Comparison of ENCODE assay signal across 13 mouse cellular contexts in the genomic region with DNA sequence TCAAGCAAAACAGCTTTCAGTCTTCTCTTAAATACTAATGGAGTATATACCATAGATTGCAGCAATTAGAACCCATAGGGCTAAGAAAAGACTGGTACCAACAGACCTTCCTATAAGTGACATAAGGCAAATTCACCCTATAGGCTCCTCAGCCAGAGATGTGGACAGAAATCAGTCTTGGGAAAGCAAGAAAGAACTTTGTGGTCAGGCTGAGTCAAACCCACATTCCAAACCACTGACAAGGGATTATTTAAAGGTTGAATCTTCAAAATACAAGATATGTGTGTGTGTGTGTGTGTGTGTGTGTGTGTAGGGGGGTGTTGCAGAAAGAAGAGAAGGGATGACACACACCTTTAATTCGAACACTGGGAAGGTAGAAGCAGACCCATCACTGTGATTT. TPM values are rescaled to one million over a fixed set of nuclear protein-coding genes. Genes with fewer than 3 reads are reported as not detected.
DNase-seq lines count a peak whose midpoint lies in the region; ATAC-seq and TF ChIP-seq lines count a peak whose summit lies in the region.
"Had no signal": no experiment of that assay in that cellular context is flagged by ENCODE, and none has a peak within 500 bp of the region (broad histone marks: within the 10 kb centered on the region; RNA-seq: fewer than 3 reads in every experiment).

No protein-coding gene starts in this region.

- TF ChIP-seq POLR2A in myocyte (IDR thresholded peaks at IDR 0.05; ENCODE audit: insufficient read length, low read depth), result no peak

- no peaks in the 10 kb centered on the region for H3K27me3 ChIP-seq in heart, embryonic 15.5 days
- H3K27me3 ChIP-seq in lung, embryonic 16.5 days (ENCODE audit: control insufficient read depth, insufficient read depth, low read depth, low read length), result no peaks in the 10 kb centered on the region
- H3K27me3 ChIP-seq in myocyte (ENCODE audit: control insufficient read depth, insufficient read depth, insufficient read length), result no peaks in the 10 kb centered on the region
- H3K27me3 ChIP-seq: midbrain, embryonic 12.5 days had no signal

- DNase-seq in heart, adult 18-20 months, result no peak
- no peak for DNase-seq in lung, postnatal 10 days
- DNase-seq in adrenal gland, postnatal 14 days, result peak; percentile 30
- DNase-seq in adipocyte (ENCODE audit: low spot score), result no peak
- DNase-seq: cerebellum, postnatal 25 days; gastrocnemius, postnatal 25 days had no signal

- ATAC-seq in heart, embryonic 15.5 days (replicated peaks; ENCODE audit: insufficient number of reproducible peaks, insufficient read depth, low FRiP score, low read depth), result no peak
- ATAC-seq in lung, embryonic 16.5 days (ENCODE audit: low read depth), result no peak

- peak overlapping the region; percentile 72 for H3K27ac ChIP-seq in heart, embryonic 15.5 days
- H3K27ac ChIP-seq in lung, embryonic 16.5 days (ENCODE audit: low read length), result 0 out of 2 replicates have a peak overlapping the region, but pooled peaks have one; percentile 14
- H3K27ac ChIP-seq: liver, embryonic 14.5 days; midbrain, embryonic 12.5 days had no signal

- H3K9ac ChIP-seq in heart, embryonic 15.5 days, result no peak overlapping the region
- no peak overlapping the region for H3K9ac ChIP-seq in lung, embryonic 16.5 days (ENCODE audit: low read length)
- H3K9ac ChIP-seq: midbrain, embryonic 12.5 days had no signal

- peaks cover 89% of the 10 kb centered on the region for H3K79me2 ChIP-seq in myocyte (ENCODE audit: control insufficient read depth, insufficient read depth)

- no peaks in the 10 kb centered on the region for H3K9me3 ChIP-seq in heart, embryonic 15.5 days (replicated peaks)
- no peaks in the 10 kb centered on the region for H3K9me3 ChIP-seq in lung, embryonic 16.5 days (ENCODE audit: control insufficient read depth, low read length)
- H3K9me3 ChIP-seq: G1E; midbrain, embryonic 12.5 days had no signal

- H3K4me1 ChIP-seq in heart, embryonic 15.5 days (replicated peaks), result peaks cover 22% of the 10 kb centered on the region
- H3K4me1 ChIP-seq in lung, embryonic 16.5 days (replicated peaks; ENCODE audit: control insufficient read depth, insufficient read depth, low read length), result peaks cover 13% of the 10 kb centered on the region

- H3K4me2 ChIP-seq in heart, embryonic 15.5 days, result 0 out of 2 replicates have a peak overlapping the region, but pooled peaks have one; percentile 21
- no peak overlapping the region for H3K4me2 ChIP-seq in lung, embryonic 16.5 days (ENCODE audit: low read depth, low read length)
- peak overlapping the region; percentile 79 for H3K4me2 ChIP-seq in myocyte (ENCODE audit: low read depth)
- H3K4me2 ChIP-seq: midbrain, embryonic 12.5 days had no signal

- H3ac ChIP-seq in myocyte (ENCODE audit: control insufficient read depth, insufficient read length), result no peak overlapping the region

- 54% methylated on average over 1 of the region's 1 CpGs for WGBS in heart, embryonic 15.5 days
- 89% methylated on average over 1 of the region's 1 CpGs for WGBS in lung, embryonic 16.5 days

- no peaks in the 10 kb centered on the region for H3K36me3 ChIP-seq in heart, embryonic 15.5 days
- H3K36me3 ChIP-seq in lung, embryonic 16.5 days (ENCODE audit: control insufficient read depth, insufficient read depth, low read length), result no peaks in the 10 kb centered on the region
- no peaks in the 10 kb centered on the region for H3K36me3 ChIP-seq in myocyte (ENCODE audit: control insufficient read depth, insufficient read depth)

- H3K4me3 ChIP-seq in heart, embryonic 15.5 days, result no peak overlapping the region
- H3K4me3 ChIP-seq in lung, embryonic 16.5 days (ENCODE audit: low read length), result no peak overlapping the region
- H3K4me3 ChIP-seq in myocyte, result no peak overlapping the region
- H3K4me3 ChIP-seq: midbrain, embryonic 12.5 days had no signal

TF ChIP-seq in myocyte, 11 proteins besides CTCF, POLR2A, EP300 and RAD21:
- peak; percentile 53; the same call in 1 of the 2 replicates for TF ChIP-seq CEBPB (IDR thresholded peaks at IDR 0.05; ENCODE audit: insufficient read depth, poor library complexity, severe bottlenecking)
- TF ChIP-seq SRF (IDR thresholded peaks at IDR 0.05; ENCODE audit: control insufficient read depth, insufficient read length, low read depth), result no peak

RNA-seq across cellular contexts. Expression of a gene that starts 18.2 kb away (rescaled TPM):
- polyA plus RNA-seq in heart, embryonic 15.5 days (2015; fragmentation: Nextera tagmentation; extraction: Ambion mirVana), result 80.0 and 84.2 TPM in 2 replicates
- 10 to 100 TPM; 49.8 to 53.1 TPM for total RNA-seq in heart, adult 18-20 months (2021)
- polyA plus RNA-seq in lung, embryonic 16.5 days (2015; fragmentation: Nextera tagmentation; extraction: Ambion mirVana), result 99.2 and 102 TPM in 2 replicates
- 73.0 and 73.8 TPM in 2 replicates for total RNA-seq in adrenal gland, postnatal 14 days (2021)
- polyA plus RNA-seq in myocyte (2012; fragmentation: generic; extraction: Trizol), result 54.8 TPM

RNA-seq across cellular contexts. Expression of a gene that starts 18.8 kb away (rescaled TPM):
- polyA plus RNA-seq in heart, embryonic 15.5 days (2015; fragmentation: Nextera tagmentation; extraction: Ambion mirVana), result 367 and 376 TPM in 2 replicates
- 100 to 1,000 TPM; 147 to 150 TPM for total RNA-seq in heart, adult 18-20 months (2021)
- polyA plus RNA-seq in lung, embryonic 16.5 days (2015; fragmentation: Nextera tagmentation; extraction: Ambion mirVana), result 728 and 785 TPM in 2 replicates
- 273 and 322 TPM in 2 replicates for total RNA-seq in adrenal gland, postnatal 14 days (2021)
- polyA plus RNA-seq in myocyte (2012; fragmentation: generic; extraction: Trizol), result 285 TPM

RNA-seq across cellular contexts. Expression of a gene that starts 36.8 kb away (rescaled TPM):
- 1.9 and 5.0 TPM in 2 replicates for polyA plus RNA-seq in heart, embryonic 15.5 days (2015; fragmentation: Nextera tagmentation; extraction: Ambion mirVana)
- 1 to 10 TPM in 1 of 2 experiments, under 1 TPM in 1; 0.46 to 1.2 TPM for total RNA-seq in heart, adult 18-20 months (2021)
- polyA plus RNA-seq in lung, embryonic 16.5 days (2015; fragmentation: Nextera tagmentation; extraction: Ambion mirVana), result 4.3 and 6.9 TPM in 2 replicates
- 1.0 and 4.7 TPM in 2 replicates for total RNA-seq in adrenal gland, postnatal 14 days (2021)
- 0.42 TPM for polyA plus RNA-seq in myocyte (2012; fragmentation: generic; extraction: Trizol)
- total RNA-seq: gastrocnemius, postnatal 25 days; left cerebral cortex, adult 8-10 months had no signal

RNA-seq across cellular contexts. Expression of a gene that starts 51.1 kb away (rescaled TPM):
- 145 and 168 TPM in 2 replicates for polyA plus RNA-seq in heart, embryonic 15.5 days (2015; fragmentation: Nextera tagmentation; extraction: Ambion mirVana)
- 10 to 100 TPM; 52.3 to 52.9 TPM for total RNA-seq in heart, adult 18-20 months (2021)
- polyA plus RNA-seq in lung, embryonic 16.5 days (2015; fragmentation: Nextera tagmentation; extraction: Ambion mirVana), result 282 and 290 TPM in 2 replicates
- 118 and 125 TPM in 2 replicates for total RNA-seq in adrenal gland, postnatal 14 days (2021)
- polyA plus RNA-seq in myocyte (2012; fragmentation: generic; extraction: Trizol), result 172 TPM

RNA-seq across cellular contexts. Expression of a gene that starts 54.5 kb away (rescaled TPM):
- 14.1 and 16.8 TPM in 2 replicates for polyA plus RNA-seq in heart, embryonic 15.5 days (2015; fragmentation: Nextera tagmentation; extraction: Ambion mirVana)
- total RNA-seq in heart, adult 18-20 months (2021), result 10 to 100 TPM; 10.9 to 12.9 TPM
- polyA plus RNA-seq in lung, embryonic 16.5 days (2015; fragmentation: Nextera tagmentation; extraction: Ambion mirVana), result 17.4 and 20.7 TPM in 2 replicates
- 10.9 and 17.6 TPM in 2 replicates for total RNA-seq in adrenal gland, postnatal 14 days (2021)
- polyA plus RNA-seq in myocyte (2012; fragmentation: generic; extraction: Trizol), result 18.6 TPM
